Mouse (Mus musculus): Measurements from ENCODE around the gene Fam192a.

Fam192a gene

GRCm38 (mm10) chr8:94532000-94532399, 69.8 kb downstream of the Fam192a start:
- no peak for DNase-seq

DNA sequence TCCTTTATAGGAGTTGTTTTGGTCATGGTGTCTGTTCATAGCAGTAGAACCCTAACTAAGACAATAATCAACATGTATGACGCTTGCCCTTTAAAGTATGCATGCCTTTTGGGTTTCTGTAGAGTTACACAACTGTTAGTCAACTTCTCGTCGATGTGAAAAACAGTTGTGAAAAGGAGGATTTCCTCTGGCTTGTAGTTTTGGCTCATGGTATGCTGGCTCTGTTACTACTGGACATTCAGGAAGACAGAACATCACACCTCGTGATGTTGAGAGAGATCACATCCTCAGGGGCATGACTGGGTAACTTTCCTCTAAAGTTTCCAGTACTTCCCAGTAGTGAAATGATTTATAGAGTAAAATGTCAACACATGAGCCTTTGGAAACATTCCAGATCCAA, 71.2 kb downstream of the Fam192a start:
- no peak for DNase-seq

GRCm38 (mm10) chr8:94529875-94530274, 71.9 kb downstream of the Fam192a start:
- DNase-seq, result no peak

DNA sequence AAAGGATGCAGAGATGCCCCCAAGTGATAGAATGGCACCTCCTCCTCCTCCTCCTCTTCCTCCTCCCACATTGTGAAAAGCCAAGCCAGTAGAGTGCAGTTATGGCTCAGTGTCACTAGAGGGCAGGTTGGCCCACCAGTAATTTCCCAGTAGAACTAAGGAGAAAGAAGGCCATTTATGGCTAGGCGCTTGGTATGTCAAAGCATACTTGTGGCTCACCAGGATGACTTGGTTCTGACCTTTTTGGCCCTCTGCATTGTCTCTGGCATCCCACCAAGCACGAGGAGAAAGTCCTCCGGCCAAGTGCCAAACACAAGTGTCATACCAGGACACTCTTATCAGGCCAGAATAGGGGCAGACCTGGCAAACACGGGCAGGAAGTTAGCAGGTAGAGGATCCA, 73.6 kb downstream of the Fam192a start:
- peak; percentile 78 for DNase-seq

DNA sequence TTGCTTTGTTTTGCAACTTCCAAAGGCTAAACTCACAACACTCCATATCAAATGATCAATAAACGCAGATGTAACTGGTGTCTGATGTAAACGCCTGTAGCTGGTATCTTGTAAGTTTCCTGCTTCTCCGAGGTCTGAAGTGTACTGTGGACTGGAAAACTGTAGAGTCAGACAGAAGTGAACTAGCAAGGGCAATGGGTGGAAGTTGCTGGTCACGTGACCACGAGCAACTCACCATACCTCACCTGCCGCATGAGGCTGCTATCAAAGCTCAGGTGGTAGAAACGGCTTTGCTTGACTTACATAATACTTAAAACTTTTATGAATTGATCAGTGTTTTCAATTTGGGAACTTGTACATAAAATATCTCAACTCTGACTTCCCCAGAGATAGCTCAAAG, 74.6 kb downstream of the Fam192a start:
- no peak for DNase-seq

- no peak for DNase-seq
Observed at GRCm38 (mm10) chr8:94524554-94524953, 77.2 kb downstream of the Fam192a start.

All from kidney, adult 9 months (tissue).